Mouse (Mus musculus): ENCODE results near the gene Cemip2. TPM values are rescaled to one million over a fixed set of nuclear protein-coding genes. Genes with fewer than 3 reads are reported as not detected.

The Cemip2 gene
- total and polyA plus RNA-seq, 3 experiments = 3.7 to 21.6 (median 16.4) TPM

- no peak for DNase-seq
These were observed 964 bp downstream of the Cemip2 start for GRCm38 (mm10) chr19:21779106-21779505.

GRCm38 (mm10) chr19:21780663-21781062 is 2.5 kb downstream of the Cemip2 start:
- peak; percentile 41 for DNase-seq

GRCm38 (mm10) chr19:21781066-21781786 is 3.1 kb downstream of the Cemip2 start:
- peak; percentile 86 for DNase-seq

GRCm38 (mm10) chr19:21781787-21782432 is 3.8 kb downstream of the Cemip2 start:
- no peak for DNase-seq

GRCm38 (mm10) chr19:21783717-21784116 is 5.6 kb downstream of the Cemip2 start:
- DNase-seq = no peak

- DNase-seq = peak; percentile 61
These were observed 6.4 kb downstream of the Cemip2 start for GRCm38 (mm10) chr19:21784331-21785131.

DNA sequence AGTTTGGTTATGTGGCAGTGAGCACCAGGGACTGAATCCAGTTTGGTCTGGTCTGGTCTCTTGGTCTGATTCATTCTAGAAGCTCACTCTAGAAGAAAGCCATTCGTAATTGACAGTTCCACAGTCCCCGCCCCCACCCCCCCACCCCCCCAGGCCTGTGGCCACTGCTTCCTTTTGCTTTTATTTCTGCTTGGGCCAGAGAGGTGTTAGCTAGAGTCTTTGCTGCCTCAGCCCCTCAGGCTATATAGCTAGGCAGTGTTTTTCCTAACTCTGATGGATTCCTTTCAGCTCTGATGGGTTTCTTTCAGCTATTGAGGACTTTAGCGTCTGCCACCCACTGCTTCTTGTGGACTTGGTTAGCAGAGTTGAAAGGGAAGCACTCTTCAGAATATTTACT is 7.0 kb downstream of the Cemip2 start:
- DNase-seq = no peak

- no peak for DNase-seq
These were observed 8.9 kb downstream of the Cemip2 start for GRCm38 (mm10) chr19:21787004-21787480.

- no peak for DNase-seq
These were observed 10.9 kb downstream of the Cemip2 start for GRCm38 (mm10) chr19:21788999-21789398.

DNA sequence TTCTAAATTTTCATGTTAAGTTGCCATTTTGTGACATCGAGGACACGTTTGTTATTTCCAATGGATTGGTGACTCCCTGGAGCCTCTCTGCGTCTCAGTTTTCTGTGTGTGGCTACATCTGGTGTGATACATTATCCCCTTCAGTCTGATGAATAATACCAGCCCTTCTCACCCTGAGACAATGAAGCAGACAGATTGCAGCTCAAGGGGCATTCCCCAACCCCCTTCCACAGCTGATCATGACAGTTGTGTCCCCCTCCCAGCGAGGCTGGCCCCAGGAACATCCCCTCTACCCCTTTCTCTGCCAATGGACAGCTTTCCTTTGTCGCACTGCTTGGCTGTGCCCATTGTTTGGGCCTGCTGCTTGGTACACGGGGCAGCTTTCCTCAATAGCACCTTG is 11.5 kb downstream of the Cemip2 start:
- DNase-seq = no peak

DNA sequence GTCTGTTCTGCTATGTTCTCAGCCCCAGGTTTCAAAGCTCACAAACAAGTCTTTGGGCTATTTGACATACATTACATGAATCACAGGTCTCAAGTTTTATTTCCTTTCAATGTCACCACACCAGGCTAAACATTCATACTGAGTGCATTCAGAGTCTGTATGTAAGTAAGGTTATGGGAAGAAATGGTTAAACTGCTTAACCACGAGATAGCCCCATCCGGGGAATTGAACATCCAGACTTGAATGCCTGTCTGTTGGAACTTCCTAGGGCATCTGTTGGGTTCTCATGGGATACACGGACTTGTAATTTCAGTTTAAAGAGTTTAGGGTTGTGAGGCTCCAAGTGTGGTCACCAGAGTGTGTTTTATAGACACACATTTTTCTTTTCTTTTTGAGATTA is 13.2 kb downstream of the Cemip2 start:
- no peak for DNase-seq

DNA sequence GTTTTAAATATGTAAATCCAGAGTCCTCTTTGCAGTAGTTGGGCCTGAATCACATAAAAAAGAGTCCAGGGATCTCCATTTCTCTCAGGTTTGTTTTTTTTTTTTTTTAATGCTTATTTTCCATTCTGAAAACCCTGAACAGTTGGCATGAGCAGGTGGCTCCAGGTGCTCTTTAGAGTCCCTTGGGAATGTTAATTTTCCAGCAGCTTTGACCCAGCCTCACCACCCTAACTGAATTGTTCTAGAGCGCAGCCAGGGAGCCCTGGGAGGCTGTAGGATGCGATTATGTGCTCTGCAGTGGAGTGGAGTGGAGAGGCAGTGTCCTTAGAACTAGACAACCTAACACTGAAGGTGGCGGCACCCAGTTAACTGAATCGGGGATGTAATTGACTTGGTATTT is 13.7 kb downstream of the Cemip2 start:
- DNase-seq = no peak

- DNase-seq = no peak
These were observed 14.5 kb downstream of the Cemip2 start for GRCm38 (mm10) chr19:21792587-21793175.

GRCm38 (mm10) chr19:21794569-21794968 is 16.4 kb downstream of the Cemip2 start:
- no peak for DNase-seq

DNA sequence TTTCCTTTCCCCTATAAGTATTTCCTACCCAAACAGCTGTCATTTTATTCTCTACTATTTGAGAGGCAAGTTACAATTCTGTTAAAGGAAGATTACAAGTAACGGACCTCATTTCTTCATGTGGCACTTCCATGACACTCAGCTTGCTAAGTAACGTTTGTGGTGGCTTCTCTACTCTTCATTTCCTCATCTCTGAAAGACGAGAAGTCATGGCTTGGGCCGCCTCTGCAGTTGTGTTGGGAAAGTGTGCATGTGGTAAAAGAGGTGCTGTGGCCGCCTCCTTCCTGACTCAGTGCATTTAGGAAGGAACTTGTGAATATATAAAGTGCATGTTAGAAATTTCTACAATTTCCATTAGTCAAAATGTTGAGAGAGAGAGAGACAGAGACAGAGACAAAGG is 18.2 kb downstream of the Cemip2 start:
- DNase-seq = no peak

GRCm38 (mm10) chr19:21798700-21799099 is 20.6 kb downstream of the Cemip2 start:
- no peak for DNase-seq

DNA sequence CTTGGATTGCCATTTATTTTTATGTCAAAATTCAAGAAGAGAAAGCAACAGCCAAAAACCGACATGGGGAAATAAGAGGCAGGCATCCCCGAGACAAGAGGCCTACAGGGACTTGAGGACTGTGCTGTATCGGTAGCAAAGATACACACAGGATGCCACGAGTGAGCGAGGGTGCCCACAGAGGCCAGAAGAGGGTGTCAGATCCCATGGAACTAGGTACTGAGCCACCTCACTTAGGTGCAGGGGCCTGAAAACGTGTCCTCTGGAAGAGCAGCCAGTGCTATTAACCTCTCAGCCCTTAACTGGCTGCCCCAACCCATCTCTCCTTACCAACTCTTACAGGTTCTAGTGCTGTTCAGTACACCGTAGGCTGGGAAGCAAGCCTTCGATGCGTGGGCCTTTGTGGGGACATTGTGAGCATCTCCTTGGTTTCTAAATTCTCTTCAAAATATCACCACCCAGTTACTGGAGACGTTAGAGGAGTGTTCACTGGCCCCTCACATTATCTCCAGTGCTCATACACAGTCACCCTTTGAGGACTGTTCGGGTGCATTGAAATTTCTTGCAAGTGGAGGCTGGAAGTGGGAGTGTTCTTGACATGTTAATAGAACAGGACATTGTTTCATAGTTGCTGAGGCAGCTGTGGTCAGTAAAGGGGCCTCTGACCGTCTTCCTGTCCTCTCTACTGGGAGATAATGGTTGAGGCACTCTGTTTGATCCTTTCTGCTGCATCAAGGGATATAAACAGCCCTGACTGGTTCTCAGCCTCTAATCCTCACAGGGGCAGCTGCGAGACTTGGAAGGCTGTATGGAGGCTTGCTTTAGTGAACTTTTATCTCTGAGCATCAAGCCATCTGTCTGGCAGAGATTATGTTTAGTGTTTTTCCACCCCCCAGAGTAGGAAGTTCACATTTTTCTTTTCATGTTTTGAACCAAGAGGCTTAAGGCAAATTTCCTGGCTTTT is 21.6 kb downstream of the Cemip2 start:
- no peak for DNase-seq

DNA sequence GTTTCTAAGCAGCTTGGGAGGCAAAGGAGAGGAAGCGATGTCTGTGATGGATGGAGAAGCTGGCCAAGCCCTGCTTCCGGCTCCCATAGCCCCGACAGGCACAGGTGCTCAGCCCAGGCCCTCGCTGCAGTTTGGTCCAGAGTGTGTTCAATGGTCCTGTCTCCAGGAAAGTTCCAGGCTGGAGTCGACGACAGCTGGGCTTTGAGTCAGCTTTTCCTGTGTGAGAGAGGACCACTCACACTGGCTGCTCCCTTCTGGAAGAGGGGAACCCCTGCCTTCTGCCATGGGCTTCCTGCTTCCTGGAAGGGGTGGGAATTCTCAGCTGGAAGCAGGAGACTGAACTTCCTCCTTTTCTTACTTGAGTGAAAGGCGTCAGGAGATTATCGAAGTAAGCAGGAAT is 26.3 kb downstream of the Cemip2 start:
- no peak for DNase-seq

- peak; percentile 38 for DNase-seq
These were observed 27.2 kb downstream of the Cemip2 start for GRCm38 (mm10) chr19:21805305-21805704.

- no peak for DNase-seq
These were observed 32.0 kb downstream of the Cemip2 start for GRCm38 (mm10) chr19:21810135-21810534.

- DNase-seq = no peak
These were observed 35.4 kb downstream of the Cemip2 start for GRCm38 (mm10) chr19:21813560-21813959.

Measured in adrenal gland, adult 2 months (tissue).